ENCODE assay signal across 33 mouse cellular contexts in the genomic region with DNA sequence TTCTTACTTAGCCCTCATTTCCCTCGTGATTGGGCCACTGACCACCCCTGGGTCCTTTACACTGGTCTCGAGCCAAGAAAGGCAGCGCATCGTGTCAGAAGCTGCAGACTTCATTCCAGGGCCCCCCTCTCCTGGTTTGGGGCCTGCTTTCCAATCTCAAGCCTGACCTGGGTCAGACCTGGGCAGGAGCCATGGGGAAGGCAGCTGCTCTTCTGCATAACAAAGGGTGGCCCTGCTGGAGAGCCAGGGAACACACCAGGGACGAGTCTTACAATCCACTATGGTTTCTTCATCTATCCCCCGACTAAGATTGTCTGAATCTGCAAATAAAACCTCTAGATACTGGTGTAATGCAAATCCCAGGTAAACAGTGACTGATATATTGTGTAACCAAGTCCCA. TPM values are rescaled to one million over a fixed set of nuclear protein-coding genes. Genes with fewer than 3 reads are reported as not detected.
DNase-seq lines count a peak whose midpoint lies in the region; ATAC-seq lines count a peak whose summit lies in the region.
"Had no signal": no experiment of that assay in that cellular context is flagged by ENCODE, and none has a peak within 500 bp of the region (broad histone marks: within the 10 kb centered on the region; RNA-seq: fewer than 3 reads in every experiment).

No protein-coding gene starts in this region.

- no peak for ATAC-seq in hindbrain, embryonic 13.5 days (ENCODE audit: low FRiP score)
- no peak for ATAC-seq in midbrain, embryonic 14.5 days (ENCODE audit: low FRiP score, low TSS enrichment)
- ATAC-seq: forebrain, postnatal 0 days; intestine, embryonic 15.5 days had no signal

- H3K36me3 ChIP-seq in hindbrain, embryonic 10.5 days = no peaks in the 10 kb centered on the region
- H3K36me3 ChIP-seq in hindbrain, embryonic 13.5 days = no peaks in the 10 kb centered on the region
- no peaks in the 10 kb centered on the region for H3K36me3 ChIP-seq in midbrain, embryonic 14.5 days (ENCODE audit: control insufficient read depth, insufficient read depth, low read length)
- H3K36me3 ChIP-seq in midbrain, embryonic 10.5 days = no peaks in the 10 kb centered on the region
- peaks cover 8% of the 10 kb centered on the region; the same call in 1 of the 2 replicates for H3K36me3 ChIP-seq in ES-E14 (ENCODE audit: control insufficient read depth, insufficient read depth, low read length, poor library complexity, severe bottlenecking)
- no peaks in the 10 kb centered on the region for H3K36me3 ChIP-seq in forebrain, embryonic 10.5 days (replicated peaks)
- H3K36me3 ChIP-seq: embryonic facial prominence, embryonic 13.5 days; heart, embryonic 10.5 days; hindbrain, embryonic 15.5 days; intestine, embryonic 15.5 days; limb, embryonic 10.5 days; limb, embryonic 15.5 days; lung, embryonic 15.5 days; midbrain, embryonic 12.5 days had no signal

- H3K9ac ChIP-seq in hindbrain, embryonic 13.5 days = no peak overlapping the region
- no peak overlapping the region for H3K9ac ChIP-seq in midbrain, embryonic 14.5 days (replicated peaks; ENCODE audit: low read length)
- H3K9ac ChIP-seq in ES-E14 (ENCODE audit: insufficient read depth, low read depth, low read length, poor library complexity, severe bottlenecking) = 0 out of 2 replicates have a peak overlapping the region, but pooled peaks have one; percentile 11
- H3K9ac ChIP-seq: embryonic facial prominence, embryonic 13.5 days; forebrain, postnatal 0 days; hindbrain, embryonic 15.5 days; intestine, embryonic 15.5 days; limb, embryonic 15.5 days; liver, embryonic 14.5 days; lung, embryonic 15.5 days; midbrain, embryonic 12.5 days had no signal

- 0 out of 2 replicates have a peak overlapping the region, but pooled peaks have one; percentile 40 for H3K27ac ChIP-seq in hindbrain, embryonic 10.5 days
- H3K27ac ChIP-seq in hindbrain, embryonic 13.5 days = no peak overlapping the region
- no peak overlapping the region for H3K27ac ChIP-seq in midbrain, embryonic 14.5 days (replicated peaks; ENCODE audit: low read depth, low read length)
- no peak overlapping the region for H3K27ac ChIP-seq in midbrain, embryonic 10.5 days (replicated peaks)
- peak overlapping the region; percentile 73 for H3K27ac ChIP-seq in ES-E14 (ENCODE audit: insufficient read depth, low read depth, low read length, poor library complexity, severe bottlenecking)
- no peak overlapping the region for H3K27ac ChIP-seq in forebrain, embryonic 10.5 days
- H3K27ac ChIP-seq: embryonic facial prominence, embryonic 13.5 days; heart, embryonic 10.5 days; hindbrain, embryonic 15.5 days; intestine, embryonic 15.5 days; kidney, postnatal 0 days; limb, embryonic 10.5 days; limb, embryonic 15.5 days; liver, embryonic 14.5 days; lung, embryonic 15.5 days; midbrain, embryonic 12.5 days had no signal

- in situ Hi-C loops in ES-E14 (cut with MboI; ENCODE audit: low sequenced_read_pairs in 2 of 2, unreplicated experiment in 2 of 2) = no loop called here

- no peak for DNase-seq in hindbrain, embryonic 10.5 days (ENCODE audit: low spot score)
- DNase-seq in midbrain, embryonic 14.5 days = peak; percentile 18
- DNase-seq in midbrain, embryonic 10.5 days (ENCODE audit: low spot score) = no peak
- no peak for DNase-seq in ES-E14 (ENCODE audit: low read depth, low spot score)
- no peak for DNase-seq in forebrain, embryonic 10.5 days (ENCODE audit: extremely low spot score, low spot score)
- DNase-seq in gastrocnemius, postnatal 14 days = no peak
- DNase-seq: adrenal gland, postnatal 14 days; cerebellum, adult 18-20 months; forebrain, postnatal 0 days; gastrocnemius, postnatal 10 days; heart, postnatal 36 days; kidney, adult 8-10 months; kidney, postnatal 4 days; layer of hippocampus, adult 9-11 months; right cerebral cortex, adult 18-20 months; spleen, adult 18-20 months; thymus, adult 18-20 months; thymus, postnatal 25 days had no signal

- H3K4me2 ChIP-seq in hindbrain, embryonic 13.5 days = no peak overlapping the region
- H3K4me2 ChIP-seq in midbrain, embryonic 14.5 days (ENCODE audit: low read length) = no peak overlapping the region
- H3K4me2 ChIP-seq: embryonic facial prominence, embryonic 13.5 days; hindbrain, embryonic 15.5 days; intestine, embryonic 15.5 days; limb, embryonic 15.5 days; lung, embryonic 15.5 days; midbrain, embryonic 12.5 days had no signal

- H3K27me3 ChIP-seq in hindbrain, embryonic 10.5 days (ENCODE audit: insufficient read depth, poor library complexity, severe bottlenecking) = peaks cover 64% of the 10 kb centered on the region
- peaks cover 56% of the 10 kb centered on the region for H3K27me3 ChIP-seq in hindbrain, embryonic 13.5 days
- H3K27me3 ChIP-seq in midbrain, embryonic 14.5 days (ENCODE audit: control insufficient read depth, insufficient read depth, low read length) = peaks cover 21% of the 10 kb centered on the region
- H3K27me3 ChIP-seq in midbrain, embryonic 10.5 days (ENCODE audit: low read depth, poor library complexity, severe bottlenecking) = peaks cover 61% of the 10 kb centered on the region
- H3K27me3 ChIP-seq in forebrain, embryonic 10.5 days (ENCODE audit: poor library complexity, severe bottlenecking) = peaks cover 60% of the 10 kb centered on the region

- intact Hi-C loops in gastrocnemius, postnatal 14 days (cut with DNase I; ENCODE audit: low total_unique reads) = no loop called here

- no peaks in the 10 kb centered on the region for H3K9me3 ChIP-seq in hindbrain, embryonic 10.5 days
- H3K9me3 ChIP-seq in hindbrain, embryonic 13.5 days = no peaks in the 10 kb centered on the region
- H3K9me3 ChIP-seq in midbrain, embryonic 14.5 days (ENCODE audit: control insufficient read depth, low read length) = no peaks in the 10 kb centered on the region
- H3K9me3 ChIP-seq in midbrain, embryonic 10.5 days (replicated peaks) = no peaks in the 10 kb centered on the region
- H3K9me3 ChIP-seq in ES-E14 (ENCODE audit: control insufficient read depth, insufficient read depth, low read depth, low read length) = no peaks in the 10 kb centered on the region
- H3K9me3 ChIP-seq in forebrain, embryonic 10.5 days = no peaks in the 10 kb centered on the region
- H3K9me3 ChIP-seq: embryonic facial prominence, embryonic 13.5 days; heart, embryonic 10.5 days; hindbrain, embryonic 15.5 days; intestine, embryonic 15.5 days; limb, embryonic 10.5 days; limb, embryonic 15.5 days; lung, embryonic 15.5 days; midbrain, embryonic 12.5 days had no signal

- 7% methylated on average over 6 of the region's 6 CpGs for WGBS in hindbrain, embryonic 10.5 days
- 7% methylated on average over 6 of the region's 6 CpGs for WGBS in hindbrain, embryonic 13.5 days
- 2% methylated on average over 6 of the region's 6 CpGs for WGBS in midbrain, embryonic 14.5 days
- 12% methylated on average over 6 of the region's 6 CpGs for WGBS in midbrain, embryonic 10.5 days
- WGBS in forebrain, embryonic 10.5 days = 14% methylated on average over 6 of the region's 6 CpGs

- H3K4me1 ChIP-seq in hindbrain, embryonic 10.5 days (replicated peaks) = peaks cover 41% of the 10 kb centered on the region
- H3K4me1 ChIP-seq in hindbrain, embryonic 13.5 days (replicated peaks) = peaks cover 13% of the 10 kb centered on the region; the same call in 1 of the 2 replicates
- H3K4me1 ChIP-seq in midbrain, embryonic 14.5 days (ENCODE audit: control insufficient read depth, insufficient read depth, low read length) = peaks cover 4% of the 10 kb centered on the region; the same call in 1 of the 2 replicates
- peaks cover 38% of the 10 kb centered on the region for H3K4me1 ChIP-seq in midbrain, embryonic 10.5 days
- peaks cover 0 to 15% of the 10 kb centered on the region in 2 experiments; a peak in 2 of 4 replicates for H3K4me1 ChIP-seq in ES-E14 (ENCODE audit: control insufficient read depth in 2 of 2, insufficient read depth in 2 of 2, low read length in 2 of 2, poor library complexity in 1 of 2)
- H3K4me1 ChIP-seq in forebrain, embryonic 10.5 days = peaks cover 37% of the 10 kb centered on the region
- H3K4me1 ChIP-seq: intestine, embryonic 15.5 days; lung, embryonic 15.5 days had no signal

- no peak overlapping the region for H3K4me3 ChIP-seq in hindbrain, embryonic 10.5 days
- no peak overlapping the region for H3K4me3 ChIP-seq in hindbrain, embryonic 13.5 days
- H3K4me3 ChIP-seq in midbrain, embryonic 14.5 days (replicated peaks; ENCODE audit: low read depth, low read length) = no peak overlapping the region
- H3K4me3 ChIP-seq in midbrain, embryonic 10.5 days = no peak overlapping the region
- H3K4me3 ChIP-seq in ES-E14 (ENCODE audit: insufficient read depth in 1 of 2, low read depth in 1 of 2, low read length in 2 of 2, poor library complexity in 1 of 2, severe bottlenecking in 1 of 2) = peak overlapping the region; percentile 59 to 62; a peak in 2 of 4 replicates
- H3K4me3 ChIP-seq in forebrain, embryonic 10.5 days = no peak overlapping the region
- H3K4me3 ChIP-seq: embryonic facial prominence, embryonic 13.5 days; heart, embryonic 10.5 days; hindbrain, embryonic 15.5 days; intestine, embryonic 15.5 days; limb, embryonic 10.5 days; limb, embryonic 15.5 days; lung, embryonic 15.5 days; midbrain, embryonic 12.5 days had no signal

RNA-seq across cellular contexts. Expression of gene Lefty1, which starts 1.2 kb away (rescaled TPM):
- polyA plus RNA-seq in hindbrain, embryonic 10.5 days (2016; fragmentation: Nextera tagmentation; extraction: Ambion mirVana) = 0.71 and 0.78 TPM in 2 replicates
- polyA plus RNA-seq in hindbrain, embryonic 13.5 days (2015; fragmentation: Nextera tagmentation; extraction: Ambion mirVana) = 0.23 and 0.58 TPM in 2 replicates
- 0.28 TPM in 1 of 2 replicates, not detected in the other for polyA plus RNA-seq in midbrain, embryonic 14.5 days (2014; fragmentation: Nextera tagmentation; extraction: Ambion mirVana)
- 0.60 and 0.67 TPM in 2 replicates for polyA plus RNA-seq in midbrain, embryonic 10.5 days (2016; fragmentation: Nextera tagmentation; extraction: Ambion mirVana)
- 281 and 714 TPM in 2 replicates for total RNA-seq in ES-E14 (2012; rRNA removed)
- polyA plus RNA-seq in forebrain, embryonic 10.5 days (2016; fragmentation: Nextera tagmentation; extraction: Ambion mirVana) = 0.34 and 0.69 TPM in 2 replicates
- under 1 TPM; 0.44 to 0.53 TPM for total RNA-seq in gastrocnemius, postnatal 14 days (2021)
- total RNA-seq: forebrain, postnatal 0 days; granulocyte monocyte progenitor cell, adult 5-6 weeks had no signal

RNA-seq across cellular contexts. Expression of gene Tmem63a, which starts 8.5 kb away (rescaled TPM):
- polyA plus RNA-seq in hindbrain, embryonic 10.5 days (2016; fragmentation: Nextera tagmentation; extraction: Ambion mirVana) = 3.0 and 3.4 TPM in 2 replicates
- 1.5 and 1.8 TPM in 2 replicates for polyA plus RNA-seq in hindbrain, embryonic 13.5 days (2015; fragmentation: Nextera tagmentation; extraction: Ambion mirVana)
- 0.36 and 1.2 TPM in 2 replicates for polyA plus RNA-seq in midbrain, embryonic 14.5 days (2014; fragmentation: Nextera tagmentation; extraction: Ambion mirVana)
- polyA plus RNA-seq in midbrain, embryonic 10.5 days (2016; fragmentation: Nextera tagmentation; extraction: Ambion mirVana) = 2.2 and 3.6 TPM in 2 replicates
- total RNA-seq in ES-E14 (2012; rRNA removed) = 14.7 and 30.5 TPM in 2 replicates
- polyA plus RNA-seq in forebrain, embryonic 10.5 days (2016; fragmentation: Nextera tagmentation; extraction: Ambion mirVana) = 2.1 and 2.2 TPM in 2 replicates
- 10 to 100 TPM; 11.9 to 12.5 TPM for total RNA-seq in gastrocnemius, postnatal 14 days (2021)

RNA-seq across cellular contexts. Expression of gene Pycr2, which starts 29.6 kb away (rescaled TPM):
- 125 and 138 TPM in 2 replicates for polyA plus RNA-seq in hindbrain, embryonic 10.5 days (2016; fragmentation: Nextera tagmentation; extraction: Ambion mirVana)
- polyA plus RNA-seq in hindbrain, embryonic 13.5 days (2015; fragmentation: Nextera tagmentation; extraction: Ambion mirVana) = 74.1 and 78.7 TPM in 2 replicates
- polyA plus RNA-seq in midbrain, embryonic 14.5 days (2014; fragmentation: Nextera tagmentation; extraction: Ambion mirVana) = 67.2 and 69.9 TPM in 2 replicates
- 134 and 144 TPM in 2 replicates for polyA plus RNA-seq in midbrain, embryonic 10.5 days (2016; fragmentation: Nextera tagmentation; extraction: Ambion mirVana)
- 122 and 151 TPM in 2 replicates for total RNA-seq in ES-E14 (2012; rRNA removed)
- polyA plus RNA-seq in forebrain, embryonic 10.5 days (2016; fragmentation: Nextera tagmentation; extraction: Ambion mirVana) = 149 and 153 TPM in 2 replicates
- total RNA-seq in gastrocnemius, postnatal 14 days (2021) = 10 to 100 TPM; 18.3 to 18.4 TPM

RNA-seq across cellular contexts. Expression of gene Lefty2, which starts 40.8 kb away (rescaled TPM):
- 0.13 TPM in 1 of 2 replicates, not detected in the other for polyA plus RNA-seq in hindbrain, embryonic 10.5 days (2016; fragmentation: Nextera tagmentation; extraction: Ambion mirVana)
- polyA plus RNA-seq in hindbrain, embryonic 13.5 days (2015; fragmentation: Nextera tagmentation; extraction: Ambion mirVana) = 0.26 and 0.63 TPM in 2 replicates
- polyA plus RNA-seq in midbrain, embryonic 14.5 days (2014; fragmentation: Nextera tagmentation; extraction: Ambion mirVana) = 1.3 and 2.0 TPM in 2 replicates
- polyA plus RNA-seq in midbrain, embryonic 10.5 days (2016; fragmentation: Nextera tagmentation; extraction: Ambion mirVana) = not detected in 2 replicates
- total RNA-seq in ES-E14 (2012; rRNA removed) = 68.3 and 219 TPM in 2 replicates
- polyA plus RNA-seq in forebrain, embryonic 10.5 days (2016; fragmentation: Nextera tagmentation; extraction: Ambion mirVana) = not detected in 2 replicates
- not detected for total RNA-seq in gastrocnemius, postnatal 14 days (2021)
- total RNA-seq: common myeloid progenitor, adult 5-6 weeks; gastrocnemius, postnatal 10 days; granulocyte monocyte progenitor cell, adult 5-6 weeks; heart, postnatal 36 days; megakaryocyte, adult 5-6 weeks had no signal
- polyA plus RNA-seq: forebrain, embryonic 11.5 days; limb, embryonic 10.5 days; liver, embryonic 14.5 days; midbrain, embryonic 12.5 days had no signal

Comparison
In these comparisons a context has a peak if more than half of its experiments do, and no peak if none do; other contexts are left out.
1. H3K27ac ChIP-seq: peak in hindbrain, embryonic 10.5 days (single experiment) and ES-E14 (single experiment); none in hindbrain, embryonic 13.5 days (single experiment), midbrain, embryonic 14.5 days (single experiment), midbrain, embryonic 10.5 days (single experiment) and forebrain, embryonic 10.5 days (single experiment).
2. H3K4me3 ChIP-seq: peak in ES-E14 (2 of 2); none in hindbrain, embryonic 10.5 days (single experiment), hindbrain, embryonic 13.5 days (single experiment), midbrain, embryonic 14.5 days (single experiment), midbrain, embryonic 10.5 days (single experiment) and forebrain, embryonic 10.5 days (single experiment).